Mouse (Mus musculus) erythroblast, adult 5-6 weeks (primary cell): Measurements from ENCODE around the gene Ptprg. TPM values are rescaled to one million over a fixed set of nuclear protein-coding genes. Genes with fewer than 3 reads are reported as not detected.

Experiments used
- ATAC-seq: replicated peaks from 2 replicates; pipeline ENCODE4 v1.8.0; 2016; ENCODE audit warnings: moderate number of reproducible peaks, mild to moderate bottlenecking, moderate TSS enrichment, inconsistent platforms; ENCODE audit not compliant: poor library complexity, low FRiP score, severe bottlenecking
- total RNA-seq, 2 experiments: library from RNA; stranded (forward) in 1 of 2; stranded (reverse) in 1 of 2; fragments of 150-400 nt in 1 of 2; fragments of 200-764, 138-1000 nt in 1 of 2; gene quantifications; 2 replicates each; pipeline versions ENCODE4 v1.2.3 to v1.2.4; 2015 to 2017; ENCODE audit warnings: low replicate concordance in 2 of 2

The Ptprg gene
- total RNA-seq, 2 experiments from 2014 or later = not detected

GRCm38 (mm10) chr14:12069707-12070106, 516.4 kb downstream of the Ptprg start:
- no peak for ATAC-seq

- ATAC-seq = no peak
These were observed 517.0 kb downstream of the Ptprg start for GRCm38 (mm10) chr14:12070361-12070760.

- ATAC-seq = no peak
These were observed 517.6 kb downstream of the Ptprg start for GRCm38 (mm10) chr14:12070856-12071465.

- ATAC-seq = no peak
These were observed 518.9 kb downstream of the Ptprg start for GRCm38 (mm10) chr14:12072026-12072861.

GRCm38 (mm10) chr14:12073408-12074107, 520.2 kb downstream of the Ptprg start:
- ATAC-seq = no peak

- ATAC-seq = no peak
These were observed 523.9 kb downstream of the Ptprg start for GRCm38 (mm10) chr14:12077193-12077592.

- no peak for ATAC-seq
These were observed 525.9 kb downstream of the Ptprg start for GRCm38 (mm10) chr14:12079250-12079649.

- ATAC-seq = no peak
These were observed 526.6 kb downstream of the Ptprg start for GRCm38 (mm10) chr14:12079833-12080401.

GRCm38 (mm10) chr14:12082131-12082921, 529.0 kb downstream of the Ptprg start:
- ATAC-seq = no peak

GRCm38 (mm10) chr14:12084076-12084475, 530.7 kb downstream of the Ptprg start:
- ATAC-seq = no peak

GRCm38 (mm10) chr14:12085078-12085477, 531.7 kb downstream of the Ptprg start:
- ATAC-seq = no peak

GRCm38 (mm10) chr14:12086167-12086566, 532.8 kb downstream of the Ptprg start:
- no peak for ATAC-seq

GRCm38 (mm10) chr14:12089954-12090353, 536.6 kb downstream of the Ptprg start:
- ATAC-seq = no peak

- ATAC-seq = no peak
These were observed 538.4 kb downstream of the Ptprg start for GRCm38 (mm10) chr14:12091730-12092129.

GRCm38 (mm10) chr14:12099390-12100333, 546.3 kb downstream of the Ptprg start:
- ATAC-seq = no peak

GRCm38 (mm10) chr14:12102389-12103325, 549.3 kb downstream of the Ptprg start:
- ATAC-seq = no peak
